Mouse (Mus musculus): ENCODE data around the gene Ptpn9.
A peak's percentile ranks its signal among the peaks of the same experiment; 100 is the strongest.
"Not testable (repeated sequence)": the region's sequence is repeated elsewhere in the genome, so short reads cannot be mapped to it uniquely, and the experiment has no call there.

- TF ChIP-seq POLR2A (IDR thresholded peaks at IDR 0.05; ENCODE audit: low read depth, low read length): not testable (repeated sequence)
- TF ChIP-seq CTCF (conservative IDR thresholded peaks at IDR 0.05; ENCODE audit: insufficient read depth, insufficient read length, low read depth, low read length): peak; percentile 41
Measured at GRCm38 (mm10) chr9:56947481-56947880, 47.2 kb upstream of the Ptpn9 start.

Data from kidney, adult 2 months (tissue).